Mouse (Mus musculus): ENCODE data around the gene Rbfox2. TPM values are rescaled to one million over a fixed set of nuclear protein-coding genes. Genes with fewer than 3 reads are reported as not detected.

Rbfox2 gene
- polyA plus RNA-seq, 2 experiments = 7.2 to 9.9 TPM

- DNase-seq (ENCODE audit: low read depth in 3 of 3, low spot score in 3 of 3) = no peak
- Histone ChIP-seq H3K9me3 (ENCODE audit: control insufficient read depth, low read length) (no peaks in the 10 kb centered on the region), H3K4me3 (ENCODE audit: insufficient read depth in 1 of 2, low read depth in 2 of 2, low read length in 2 of 2) (no peak overlapping the region), H3K9ac (replicated peaks) (no peak overlapping the region), H3K27ac (no peak overlapping the region), H3K27me3 (ENCODE audit: control insufficient read depth, insufficient read depth, low read length) (no peaks in the 10 kb centered on the region), H3K4me2 (ENCODE audit: low read depth) (no peak overlapping the region), H3K36me3 (replicated peaks; ENCODE audit: control insufficient read depth, insufficient read depth, low read depth) (no peaks in the 10 kb centered on the region; the same call in 1 of the 2 replicates), H3K4me1 (replicated peaks; ENCODE audit: control insufficient read depth in 2 of 2, insufficient read depth in 2 of 2, low read length in 1 of 2) (no peaks in the 10 kb centered on the region)
- ATAC-seq (ENCODE audit: insufficient read depth) = no peak
- 62% methylated on average over 11 of the region's 11 CpGs for WGBS (ENCODE audit: insufficient replicate concordance)
- no peak for TF ChIP-seq CTCF (IDR thresholded peaks at IDR 0.05; ENCODE audit: low read depth)
- no peak for TF ChIP-seq EP300 (IDR thresholded peaks at IDR 0.05; ENCODE audit: low read depth)
These were observed 217.6 kb downstream of the Rbfox2 start for GRCm38 (mm10) chr15:77089249-77089648.

- Histone ChIP-seq H3K27me3 (ENCODE audit: control insufficient read depth, insufficient read depth, low read length) (no peaks in the 10 kb centered on the region), H3K9ac (replicated peaks) (no peak overlapping the region), H3K4me3 (ENCODE audit: insufficient read depth in 1 of 2, low read depth in 2 of 2, low read length in 2 of 2) (no peak overlapping the region), H3K4me1 (replicated peaks; ENCODE audit: control insufficient read depth in 2 of 2, insufficient read depth in 2 of 2, low read length in 1 of 2) (no peaks in the 10 kb centered on the region), H3K36me3 (replicated peaks; ENCODE audit: control insufficient read depth, insufficient read depth, low read depth) (no peaks in the 10 kb centered on the region; the same call in 1 of the 2 replicates), H3K27ac (no peak overlapping the region), H3K4me2 (ENCODE audit: low read depth) (no peak overlapping the region), H3K9me3 (ENCODE audit: control insufficient read depth, low read length) (no peaks in the 10 kb centered on the region)
- WGBS (ENCODE audit: insufficient replicate concordance) = 90% methylated on average over 1 of the region's 1 CpGs
- TF ChIP-seq EP300 (IDR thresholded peaks at IDR 0.05; ENCODE audit: low read depth) = no peak
- no peak for TF ChIP-seq CTCF (IDR thresholded peaks at IDR 0.05; ENCODE audit: low read depth)
- ATAC-seq (ENCODE audit: insufficient read depth) = no peak
- DNase-seq (ENCODE audit: low read depth in 3 of 3, low spot score in 3 of 3) = no peak
These were observed 220.3 kb downstream of the Rbfox2 start for GRCm38 (mm10) chr15:77086488-77086887.

GRCm38 (mm10) chr15:77085818-77086217, 221.0 kb downstream of the Rbfox2 start:
- H3K4me2 ChIP-seq (ENCODE audit: low read depth) = no peak overlapping the region
- H3K9ac ChIP-seq (replicated peaks) = no peak overlapping the region
- no peaks in the 10 kb centered on the region for H3K27me3 ChIP-seq (ENCODE audit: control insufficient read depth, insufficient read depth, low read length)
- no peak overlapping the region for H3K4me3 ChIP-seq (ENCODE audit: insufficient read depth in 1 of 2, low read depth in 2 of 2, low read length in 2 of 2)
- 79% methylated on average over 7 of the region's 7 CpGs for WGBS (ENCODE audit: insufficient replicate concordance)
- TF ChIP-seq EP300 (IDR thresholded peaks at IDR 0.05; ENCODE audit: low read depth) = no peak
- TF ChIP-seq CTCF (IDR thresholded peaks at IDR 0.05; ENCODE audit: low read depth) = no peak
- H3K4me1 ChIP-seq (replicated peaks; ENCODE audit: control insufficient read depth in 2 of 2, insufficient read depth in 2 of 2, low read length in 1 of 2) = no peaks in the 10 kb centered on the region
- no peaks in the 10 kb centered on the region for H3K9me3 ChIP-seq (ENCODE audit: control insufficient read depth, low read length)
- no peak overlapping the region for H3K27ac ChIP-seq
- DNase-seq (ENCODE audit: low read depth in 3 of 3, low spot score in 3 of 3) = no peak
- no peaks in the 10 kb centered on the region; the same call in 1 of the 2 replicates for H3K36me3 ChIP-seq (replicated peaks; ENCODE audit: control insufficient read depth, insufficient read depth, low read depth)
- ATAC-seq (ENCODE audit: insufficient read depth) = no peak

GRCm38 (mm10) chr15:77081454-77081853, 225.3 kb downstream of the Rbfox2 start:
- no peak for DNase-seq (ENCODE audit: low read depth in 3 of 3, low spot score in 3 of 3)
- no peaks in the 10 kb centered on the region for H3K27me3 ChIP-seq (ENCODE audit: control insufficient read depth, insufficient read depth, low read length)
- H3K4me3 ChIP-seq (ENCODE audit: insufficient read depth in 1 of 2, low read depth in 2 of 2, low read length in 2 of 2) = no peak overlapping the region
- H3K9me3 ChIP-seq (ENCODE audit: control insufficient read depth, low read length) = no peaks in the 10 kb centered on the region
- H3K4me2 ChIP-seq (ENCODE audit: low read depth) = no peak overlapping the region
- no peak overlapping the region for H3K27ac ChIP-seq
- WGBS (ENCODE audit: insufficient replicate concordance) = 68% methylated on average over 5 of the region's 5 CpGs
- no peak overlapping the region for H3K9ac ChIP-seq (replicated peaks)
- TF ChIP-seq EP300 (IDR thresholded peaks at IDR 0.05; ENCODE audit: low read depth) (no peak), CTCF (IDR thresholded peaks at IDR 0.05; ENCODE audit: low read depth) (no peak)
- H3K36me3 ChIP-seq (replicated peaks; ENCODE audit: control insufficient read depth, insufficient read depth, low read depth) = no peaks in the 10 kb centered on the region
- no peaks in the 10 kb centered on the region for H3K4me1 ChIP-seq (replicated peaks; ENCODE audit: control insufficient read depth in 2 of 2, insufficient read depth in 2 of 2, low read length in 1 of 2)
- no peak for ATAC-seq (ENCODE audit: insufficient read depth)

- TF ChIP-seq EP300 (IDR thresholded peaks at IDR 0.05; ENCODE audit: low read depth) (no peak), CTCF (IDR thresholded peaks at IDR 0.05; ENCODE audit: low read depth) (no peak)
- no peaks in the 10 kb centered on the region for H3K4me1 ChIP-seq (replicated peaks; ENCODE audit: control insufficient read depth in 2 of 2, insufficient read depth in 2 of 2, low read length in 1 of 2)
- H3K4me2 ChIP-seq (ENCODE audit: low read depth) = no peak overlapping the region
- ATAC-seq (ENCODE audit: insufficient read depth) = no peak
- H3K9ac ChIP-seq (replicated peaks) = no peak overlapping the region
- 66% methylated on average over 14 of the region's 14 CpGs for WGBS (ENCODE audit: insufficient replicate concordance)
- no peaks in the 10 kb centered on the region for H3K36me3 ChIP-seq (replicated peaks; ENCODE audit: control insufficient read depth, insufficient read depth, low read depth)
- no peak overlapping the region for H3K27ac ChIP-seq
- H3K27me3 ChIP-seq (ENCODE audit: control insufficient read depth, insufficient read depth, low read length) = no peaks in the 10 kb centered on the region
- H3K9me3 ChIP-seq (ENCODE audit: control insufficient read depth, low read length) = no peaks in the 10 kb centered on the region
- no peak for DNase-seq (ENCODE audit: low read depth in 3 of 3, low spot score in 3 of 3)
- H3K4me3 ChIP-seq (ENCODE audit: insufficient read depth in 1 of 2, low read depth in 2 of 2, low read length in 2 of 2) = no peak overlapping the region
These were observed 226.0 kb downstream of the Rbfox2 start for GRCm38 (mm10) chr15:77080684-77081254.

Data from liver, embryonic 14.5 days (tissue).